Mouse (Mus musculus): ENCODE measurements around the gene Copg2.

DNA sequence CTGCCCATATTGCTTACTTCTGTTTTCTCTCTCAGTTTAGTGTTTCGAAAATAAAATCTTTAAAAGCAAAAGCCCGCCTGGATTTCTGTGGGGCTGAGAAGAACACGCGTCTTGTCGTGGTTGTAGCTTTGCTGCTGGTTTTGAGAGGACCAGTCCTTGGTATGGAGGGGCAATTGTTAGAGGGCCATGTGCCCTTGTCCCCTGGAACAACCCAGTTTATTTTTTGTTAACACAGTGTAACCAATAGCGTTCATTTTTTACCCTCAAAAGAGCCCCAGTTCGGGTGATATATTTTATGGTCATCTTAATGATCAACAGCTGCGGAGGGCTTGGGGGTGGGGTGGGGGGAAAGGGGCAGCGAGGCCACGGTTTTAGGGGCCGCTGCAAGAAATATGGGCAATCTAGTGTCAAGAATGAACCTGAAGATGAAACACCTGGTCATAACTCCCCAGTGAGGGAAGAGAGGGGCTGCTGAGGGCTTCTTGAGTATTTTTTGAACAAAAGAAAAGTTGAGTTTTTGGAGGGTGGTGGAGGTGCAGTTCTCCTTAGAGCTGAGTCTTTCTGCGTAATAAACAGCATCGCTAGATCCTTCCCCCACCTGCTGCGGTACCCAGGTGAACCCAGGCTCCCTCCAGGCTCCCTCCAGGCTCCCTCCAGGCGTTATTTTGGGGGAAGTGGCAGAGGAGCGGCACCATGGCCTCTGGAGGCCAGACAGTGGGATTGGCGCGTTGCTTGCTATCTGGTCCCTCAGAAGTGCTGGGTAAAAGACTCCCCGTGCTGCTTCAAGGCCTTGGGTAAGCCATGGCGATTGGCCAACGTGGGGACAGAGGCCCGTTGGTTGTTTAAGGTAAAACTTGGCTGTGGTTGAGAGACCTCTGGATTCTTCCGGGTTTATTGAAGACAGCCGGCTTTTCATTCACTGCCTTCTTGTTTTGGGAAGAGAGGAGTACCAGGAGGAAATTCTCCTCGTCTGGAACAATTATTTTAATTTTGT is 185.9 kb downstream of the Copg2 start:
- TF ChIP-seq POLR2A (IDR thresholded peaks at IDR 0.05; ENCODE audit: control insufficient read depth, extremely low read depth, insufficient read depth, low read length, poor library complexity): no peak
- no peak for TF ChIP-seq CTCF (IDR thresholded peaks at IDR 0.05; ENCODE audit: borderline replicate concordance, control insufficient read depth, extremely low read depth, insufficient read depth, low read length, poor library complexity)
